Mouse (Mus musculus) CH12.LX (cell line): ENCODE measurements around the gene Ube2n. TPM values are rescaled to one million over a fixed set of nuclear protein-coding genes. Genes with fewer than 3 reads are reported as not detected.

Source experiments
- DNase-seq: peaks from one replicate; pipeline ENCODE4 v3.0.0-alpha.2; 2013; ENCODE audit errors: extremely low read depth
- H3K27ac ChIP-seq: 2 replicates; pipeline ENCODE4 v1.5.1; 2012; ENCODE audit warnings: low read depth, mild to moderate bottlenecking, control low read depth, moderate library complexity; ENCODE audit not compliant: insufficient read depth
- H3K27me3 ChIP-seq: replicated peaks from 2 replicates; pipeline ENCODE3; 2012; ENCODE audit warnings: inconsistent platforms
- H3K36me3 ChIP-seq, 2 experiments: replicated peaks in 1 of 2; 2 replicates each; pipeline versions ENCODE3 to v1.6.1; 2012; ENCODE audit warnings: inconsistent platforms in 1 of 2, low read length in 1 of 2, mild to moderate bottlenecking in 1 of 2, mixed read lengths in 1 of 2, moderate library complexity in 1 of 2; ENCODE audit not compliant: control insufficient read depth in 1 of 2, insufficient read depth in 1 of 2
- H3K4me1 ChIP-seq, 2 experiments: 2 replicates each; pipeline ENCODE4 v1.6.1; 2012; ENCODE audit warnings: inconsistent platforms in 1 of 2, moderate library complexity in 1 of 2; ENCODE audit not compliant: insufficient read depth in 2 of 2, control insufficient read depth in 1 of 2
- H3K4me2 ChIP-seq: 2 replicates; pipeline ENCODE4 v1.6.1; 2012; ENCODE audit warnings: low read depth, mild to moderate bottlenecking, control low read depth; ENCODE audit not compliant: poor library complexity, insufficient read depth, severe bottlenecking
- H3K4me3 ChIP-seq, 3 experiments: fragments of 150-350 bp in 1 of 3; sonication (generic) in 1 of 3; replicated peaks in 1 of 3; 2 replicates each; pipeline versions ENCODE3 to v1.5.1; 2011 to 2012; ENCODE audit warnings: low read depth in 2 of 3, low read length in 2 of 3, mild to moderate bottlenecking in 2 of 3, moderate library complexity in 2 of 3, control low read depth in 1 of 3, improper control_type of control experiment in 1 of 3, inconsistent platforms in 1 of 3, mixed read lengths in 1 of 3; ENCODE audit not compliant: poor library complexity in 1 of 3
- H3K79me2 ChIP-seq: replicated peaks from 2 replicates; pipeline ENCODE4 v1.6.1; 2012; ENCODE audit warnings: mild to moderate bottlenecking, moderate library complexity; ENCODE audit not compliant: control insufficient read depth, poor library complexity, insufficient read depth, severe bottlenecking; ENCODE audit errors: extremely low read depth
- H3K9ac ChIP-seq: 2 replicates; pipeline ENCODE4 v1.6.1; 2012; ENCODE audit warnings: low read depth, mild to moderate bottlenecking, control low read depth, moderate library complexity; ENCODE audit not compliant: insufficient read depth
- H3K9me3 ChIP-seq: replicated peaks from 2 replicates; pipeline ENCODE3; 2012; ENCODE audit warnings: low read length, inconsistent platforms, mixed read lengths
- BHLHE40 ChIP-seq: IDR thresholded peaks from 2 replicates; pipeline ENCODE4 v1.6.1; 2011; ENCODE audit warnings: mild to moderate bottlenecking, low read depth, low read length, improper control_type of control experiment
- CTCF ChIP-seq, 2 experiments: IDR thresholded peaks in 1 of 2; conservative IDR thresholded peaks in 1 of 2; 2 replicates each; pipeline ENCODE4 v1.5.1; 2011 to 2012; ENCODE audit warnings: low read depth in 2 of 2, low read length in 2 of 2, improper control_type of control experiment in 1 of 2, inconsistent platforms in 1 of 2, mild to moderate bottlenecking in 1 of 2, moderate library complexity in 1 of 2
- HCFC1 ChIP-seq: IDR thresholded peaks from 2 replicates; pipeline ENCODE4 v1.6.1; 2012; ENCODE audit warnings: low read depth, mild to moderate bottlenecking, inconsistent platforms, low read length, improper control_type of control experiment
- IRF4 ChIP-seq: IDR thresholded peaks from 2 replicates; pipeline ENCODE4 v1.6.1; 2014; ENCODE audit warnings: low read depth, mild to moderate bottlenecking, inconsistent platforms, low read length, improper control_type of control experiment
- MAFK ChIP-seq: IDR thresholded peaks from 2 replicates; pipeline ENCODE4 v1.6.1; 2011; ENCODE audit warnings: low read length, improper control_type of control experiment; ENCODE audit not compliant: insufficient replicate concordance
- MEF2A ChIP-seq: IDR thresholded peaks from 2 replicates; pipeline ENCODE4 v1.6.1; 2014; ENCODE audit warnings: low read depth, mild to moderate bottlenecking, inconsistent platforms, low read length, improper control_type of control experiment, borderline replicate concordance
- MYC ChIP-seq: IDR thresholded peaks from 2 replicates; pipeline ENCODE4 v1.6.1; 2011; ENCODE audit warnings: low read depth, mild to moderate bottlenecking, improper control_type of control experiment, low read length
- PAX5 ChIP-seq: IDR thresholded peaks from 2 replicates; pipeline ENCODE4 v1.6.1; 2012; ENCODE audit warnings: low read length, inconsistent platforms, mixed read lengths
- SIN3A ChIP-seq: IDR thresholded peaks from 2 replicates; pipeline ENCODE4 v1.6.1; 2012; ENCODE audit warnings: low read length, improper control_type of control experiment, inconsistent platforms
- TBP ChIP-seq: conservative IDR thresholded peaks from 2 replicates; pipeline ENCODE4 v1.6.1; 2011; ENCODE audit warnings: low read depth, low read length, improper control_type of control experiment
- TCF12 ChIP-seq: IDR thresholded peaks from 2 replicates; pipeline ENCODE4 v1.6.1; 2014; ENCODE audit warnings: low read depth, mild to moderate bottlenecking, inconsistent platforms, low read length, improper control_type of control experiment
- UBTF ChIP-seq: IDR thresholded peaks from 2 replicates; pipeline ENCODE4 v1.6.1; 2012; ENCODE audit warnings: low read depth, mild to moderate bottlenecking, inconsistent platforms, low read length, improper control_type of control experiment, moderate library complexity
- USF1 ChIP-seq: IDR thresholded peaks from 2 replicates; pipeline ENCODE4 v1.6.1; 2014; ENCODE audit warnings: low read depth, mild to moderate bottlenecking, inconsistent platforms, low read length, improper control_type of control experiment
- ZC3H11A ChIP-seq: IDR thresholded peaks from 2 replicates; pipeline ENCODE4 v1.6.1; 2012; ENCODE audit warnings: low read depth, mild to moderate bottlenecking, inconsistent platforms, low read length, improper control_type of control experiment
- ZKSCAN1 ChIP-seq: IDR thresholded peaks from 2 replicates; pipeline ENCODE4 v1.6.1; 2012; ENCODE audit warnings: low read depth, inconsistent platforms, low read length, improper control_type of control experiment, borderline replicate concordance
- ZNF384 ChIP-seq: IDR thresholded peaks from 2 replicates; pipeline ENCODE4 v1.6.1; 2012; ENCODE audit warnings: low read depth, low read length, improper control_type of control experiment, inconsistent platforms
- dilution Hi-C: fragments of 300-500 bp; cut with MboI; formaldehyde crosslinking; loops from 2 replicates; pipeline ENCODE4 v1.14.3; 2020; ENCODE audit warnings: low sequenced_read_pairs; ENCODE audit not compliant: extremely low pct_unique_long_range_greater_than_20kb, extremely low pct_ligation_motif_present
- in situ Hi-C: fragments of 300-500 bp; cut with MboI; formaldehyde crosslinking; loops from 3 replicates; pipeline ENCODE4 v1.14.3; 2019; ENCODE audit warnings: low sequenced_read_pairs, low pct_ligation_motif_present, low pct_unique_long_range_greater_than_20kb, mixed read lengths
- polyA plus RNA-seq: library from polyadenylated mRNA; unstranded; fragments of >175 nt; gene quantifications from 2 replicates; pipeline ENCODE4 v1.2.1, GENCODE M21; 2012; ENCODE audit warnings: low read depth; ENCODE audit not compliant: insufficient read length
- total RNA-seq, 2 experiments: library from RNA; depleted of rRNA; stranded (reverse); fragments of 300-350 nt in 1 of 2; fragments of >200 nt in 1 of 2; gene quantifications; 2 replicates each; pipeline ENCODE4 v1.2.3; 2012 to 2014

Gene Ube2n
- total and polyA plus RNA-seq, 3 experiments, result 71.9 to 265 (median 237) TPM

- no peak overlapping the region for H3K4me2 ChIP-seq
- in situ Hi-C loops (no loop called here), dilution Hi-C loops (no loop called here)
- H3K9me3 ChIP-seq, result no peaks in the 10 kb centered on the region
- no peak overlapping the region for H3K9ac ChIP-seq
- no peaks in the 10 kb centered on the region for H3K27me3 ChIP-seq
- H3K4me3 ChIP-seq, result no peak overlapping the region
- no peaks in the 10 kb centered on the region for H3K36me3 ChIP-seq
- no peaks in the 10 kb centered on the region for H3K79me2 ChIP-seq
- DNase-seq, result no peak
- peaks cover 3 to 10% of the 10 kb centered on the region in 2 experiments; a peak in 1 of 4 replicates for H3K4me1 ChIP-seq
- TF ChIP-seq ZC3H11A (no peak), MEF2A (no peak), IRF4 (no peak), HCFC1 (no peak), TBP (no peak), USF1 (no peak), BHLHE40 (no peak), CTCF (conservative IDR thresholded peaks at IDR 0.05 in 1 of 2, IDR thresholded peaks at IDR 0.05 in 1 of 2; ENCODE audit: low read depth in 2 of 2, low read length in 2 of 2) (no peak), TCF12 (no peak), SIN3A (no peak), MYC (no peak), PAX5 (no peak)
- H3K27ac ChIP-seq, result no peak overlapping the region
Measured at GRCm38 (mm10) chr10:95465485-95465896, 49.5 kb upstream of the Ube2n start.

DNA sequence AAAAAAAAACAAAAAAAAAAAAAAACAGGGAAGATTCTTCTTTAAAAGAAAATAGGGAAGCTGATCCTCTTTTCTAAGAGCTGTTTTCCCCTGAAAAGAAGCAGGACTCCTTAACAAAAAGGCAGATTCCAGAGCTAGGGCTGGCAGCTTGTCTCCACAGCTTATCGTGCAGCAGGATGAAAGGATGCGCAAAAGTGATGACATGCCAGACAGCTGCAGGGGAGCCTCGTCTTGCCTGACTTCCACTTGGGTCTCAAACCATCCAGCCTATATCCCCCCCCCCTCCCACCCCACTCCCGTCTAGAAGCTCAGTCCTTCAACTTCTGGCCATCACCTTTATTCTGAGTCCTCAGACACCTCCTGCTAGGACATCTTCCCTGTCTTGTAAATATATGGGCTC lies 46.1 kb upstream of the Ube2n start:
- H3K27me3 ChIP-seq, result no peaks in the 10 kb centered on the region
- TF ChIP-seq ZNF384, result no peak
- TF ChIP-seq MAFK, result no peak
- no peak for TF ChIP-seq ZKSCAN1
- no peak for TF ChIP-seq TBP
- no peak for TF ChIP-seq UBTF
- TF ChIP-seq, all 38 proteins: peak for 0
- Histone ChIP-seq H3K9me3 (no peaks in the 10 kb centered on the region), H3K27ac (no peak overlapping the region), H3K4me3 (no peak overlapping the region), H3K9ac (no peak overlapping the region), H3K4me1 (peaks cover 14 to 36% of the 10 kb centered on the region in 2 experiments), H3K36me3 (no peaks in the 10 kb centered on the region), H3K79me2 (no peaks in the 10 kb centered on the region; the same call in 1 of the 2 replicates), H3K4me2 (no peak overlapping the region)
- dilution Hi-C loops, result no loop called here
- DNase-seq, result no peak
- in situ Hi-C loops, result no loop called here
